Mouse (Mus musculus) spleen, postnatal 14 days (tissue): Measurements from ENCODE around the gene Fezf1.

Experiments used
- DNase-seq, 2 experiments: peaks; one replicate each; pipeline ENCODE4 v3.0.0; 2021 to 2022; ENCODE audit warnings: low spot score in 2 of 2

The Fezf1 gene

DNA sequence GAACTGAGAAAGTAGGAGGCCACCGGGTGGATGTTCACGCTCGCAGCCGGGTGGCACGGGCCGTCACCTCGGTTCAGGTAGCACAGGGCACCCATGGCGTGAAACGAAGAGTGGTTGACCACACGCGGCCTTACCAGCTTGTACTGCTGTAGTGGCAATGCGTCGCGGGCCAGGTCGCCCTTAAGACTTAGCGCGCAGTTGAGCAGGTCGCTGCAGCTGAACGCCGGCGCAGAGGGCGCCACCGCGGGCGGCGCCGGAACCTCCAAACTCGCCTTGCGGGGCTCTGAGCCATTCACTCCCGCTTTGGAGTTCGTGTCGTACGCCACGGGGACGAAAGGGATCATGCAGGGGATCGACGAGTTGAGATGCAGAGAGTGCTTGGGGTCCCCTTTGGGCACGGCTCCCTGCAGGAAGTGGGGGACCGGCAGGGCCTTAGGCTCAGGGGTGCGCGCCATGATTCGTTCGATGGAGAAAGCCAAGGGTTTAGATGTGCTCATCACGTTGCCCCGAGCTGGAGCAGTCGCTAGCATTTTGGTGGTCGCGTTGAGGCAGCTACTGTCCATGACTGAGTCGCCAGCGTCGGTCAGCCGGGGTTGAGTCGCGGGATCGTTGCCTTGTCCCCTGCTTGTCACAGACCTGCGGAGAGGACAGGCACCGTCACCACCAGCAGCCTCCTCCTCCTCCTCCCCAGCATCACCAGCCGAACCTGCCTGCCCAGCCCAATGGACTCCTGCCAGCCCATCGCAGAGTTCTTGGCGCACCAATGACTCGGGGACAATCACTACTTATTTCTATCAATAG, 450 bp downstream of the Fezf1 start:
- no peak for DNase-seq

DNA sequence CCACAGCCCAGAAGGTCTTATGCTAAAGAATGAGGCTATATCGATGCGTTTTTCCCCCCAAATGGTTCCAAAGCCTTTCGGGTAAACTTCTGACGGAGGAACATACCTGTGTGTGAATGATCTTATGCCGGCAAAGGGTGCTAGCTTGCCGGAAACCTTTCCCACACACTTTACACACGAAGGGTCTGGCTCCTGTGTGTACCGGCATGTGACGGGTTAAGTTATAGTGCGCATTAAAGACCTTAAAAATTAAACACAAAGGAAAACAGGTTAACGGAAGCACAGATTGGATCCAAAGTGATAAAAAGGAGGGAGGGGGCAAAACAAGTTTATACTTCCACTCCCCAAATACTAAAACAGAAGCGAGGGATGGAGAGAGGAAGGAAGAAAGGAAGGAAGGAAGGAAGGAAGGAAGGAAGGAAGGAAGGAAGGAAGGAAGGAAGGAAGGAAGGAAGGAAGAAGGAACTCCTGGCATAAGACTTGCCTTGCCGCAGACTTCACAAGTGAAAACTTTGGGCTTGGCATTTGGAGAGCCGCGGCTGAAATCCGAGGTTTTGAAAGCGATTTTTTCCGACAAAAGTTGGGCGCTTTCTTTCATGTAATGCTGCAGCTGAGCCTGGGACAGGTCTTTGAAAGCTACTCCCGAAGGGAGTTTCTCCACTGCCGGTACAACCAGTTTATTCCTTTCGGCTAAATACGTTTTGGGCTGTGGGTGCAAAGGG, 1.2 kb downstream of the Fezf1 start:
- DNase-seq: no peak

DNA sequence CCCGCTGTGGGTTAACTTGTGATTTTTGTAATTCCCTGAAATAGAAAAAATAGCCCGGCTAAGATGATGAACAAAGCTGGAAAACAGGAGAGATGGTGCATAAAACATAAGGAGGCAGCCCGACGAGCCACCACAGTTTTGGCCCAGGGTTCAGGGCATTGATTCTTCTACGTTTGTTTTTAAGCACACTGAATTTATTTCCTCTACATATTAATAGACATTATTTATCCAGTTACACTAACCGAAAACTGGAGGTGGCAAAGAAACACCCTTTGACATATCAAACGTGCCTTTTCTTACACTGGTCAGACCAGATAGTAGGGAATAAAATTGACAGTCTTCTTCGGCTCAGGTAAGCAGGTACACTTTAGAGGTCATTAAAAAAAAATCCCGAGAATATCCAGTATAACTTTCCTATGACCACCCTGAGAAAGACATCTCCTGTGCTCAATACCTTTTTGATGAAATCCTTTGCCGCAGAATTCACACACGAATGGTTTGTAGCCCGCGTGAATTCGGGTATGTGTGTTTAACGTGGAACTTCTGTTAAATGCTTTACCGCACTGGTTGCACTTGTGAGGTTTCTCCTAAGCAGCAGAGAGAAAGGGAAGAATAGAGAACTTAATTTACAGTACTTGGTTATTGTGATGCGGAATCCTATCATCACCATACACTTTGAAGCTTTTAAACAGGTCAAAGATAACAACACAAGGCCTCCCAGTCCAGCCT, 1.9 kb downstream of the Fezf1 start:
- DNase-seq: no peak

DNA sequence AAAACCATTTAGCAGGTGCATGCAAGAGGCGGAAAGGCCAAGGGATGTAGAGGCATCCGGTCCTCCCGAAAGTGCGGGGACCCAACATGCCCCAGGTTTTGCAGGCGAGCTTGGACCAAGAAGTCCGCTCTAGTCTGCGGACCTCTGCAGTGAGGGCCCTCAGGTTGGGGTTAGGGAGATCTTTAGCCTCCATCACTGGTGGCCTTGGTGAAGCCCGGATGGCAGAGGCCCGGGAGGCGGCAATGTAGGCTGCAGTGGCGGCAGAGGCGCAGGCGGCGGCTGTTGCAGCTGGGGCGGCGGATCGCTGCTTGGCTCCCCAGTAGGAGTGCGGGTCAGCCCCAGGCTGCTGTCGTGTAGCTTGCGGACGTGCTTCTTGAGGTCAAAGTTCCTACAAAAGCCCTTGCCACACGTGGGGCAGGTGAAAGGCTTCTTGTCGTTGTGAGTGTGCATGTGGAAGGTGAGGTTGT, 2.6 kb downstream of the Fezf1 start:
- no peak for DNase-seq

DNA sequence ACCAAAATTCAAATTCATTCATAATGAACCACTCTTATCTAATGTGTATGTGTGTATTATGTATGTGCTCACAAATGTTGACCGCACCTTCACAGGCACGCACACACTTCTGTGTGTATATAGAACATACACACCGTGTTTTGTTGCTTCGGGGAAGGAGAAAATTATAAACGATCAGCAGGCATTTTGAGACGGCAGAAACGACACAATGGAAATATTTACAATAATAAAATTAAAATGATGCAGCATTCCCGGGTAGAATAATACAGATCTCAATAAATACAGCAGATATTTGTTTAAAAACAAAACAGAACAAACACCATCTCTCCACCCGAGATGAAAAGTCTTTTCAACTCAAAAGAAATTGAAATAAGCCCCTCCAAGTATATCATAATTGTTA, 3.0 kb downstream of the Fezf1 start:
- DNase-seq: no peak

- DNase-seq: no peak
These were observed 4.1 kb downstream of the Fezf1 start for GRCm38 (mm10) chr6:23243821-23244760.

GRCm38 (mm10) chr6:23211499-23211898, 36.7 kb downstream of the Fezf1 start:
- DNase-seq: no peak

DNA sequence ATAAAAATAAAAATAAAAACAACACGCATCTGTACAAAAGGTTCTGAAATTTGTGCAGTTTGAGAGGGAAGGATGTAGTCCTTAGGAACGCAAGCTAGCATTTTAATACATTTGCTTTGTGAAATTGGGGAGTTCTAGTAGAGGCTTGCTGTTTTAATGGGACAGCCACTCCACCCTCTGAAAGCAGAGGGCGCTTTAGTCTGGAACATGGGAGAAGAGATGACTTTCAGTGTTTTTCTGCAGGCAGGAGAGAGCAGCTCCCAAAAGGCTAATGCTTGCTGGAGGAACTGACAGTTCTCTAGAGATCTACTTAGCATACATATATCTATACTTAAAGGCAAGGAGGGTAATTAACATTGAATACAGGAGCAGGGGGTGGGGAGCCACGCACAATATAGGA, 40.4 kb downstream of the Fezf1 start:
- no peak for DNase-seq

DNA sequence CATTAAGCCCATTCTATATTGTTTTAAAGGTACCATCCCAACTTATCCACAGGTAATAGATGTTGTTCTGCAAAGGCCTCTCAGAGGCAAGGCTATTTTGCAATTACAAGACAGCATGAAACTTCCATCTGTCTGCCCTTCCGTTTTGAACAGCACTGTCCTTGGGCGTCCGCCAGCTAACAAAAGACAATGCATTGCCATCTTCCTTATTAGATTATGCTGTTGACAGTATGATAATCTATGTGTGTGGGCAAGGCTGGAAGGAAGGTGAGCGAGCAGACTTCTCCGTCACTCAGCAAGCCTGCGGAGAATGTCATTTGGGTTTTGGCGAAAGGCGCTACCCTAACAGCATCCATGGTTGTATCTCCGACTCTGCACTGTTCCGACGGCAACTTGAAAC, 45.5 kb downstream of the Fezf1 start:
- DNase-seq: no peak
